Mouse (Mus musculus): ENCODE measurements around the gene Ms4a15. TPM values are rescaled to one million over a fixed set of nuclear protein-coding genes. Genes with fewer than 3 reads are reported as not detected.

The Ms4a15 gene
- polyA plus RNA-seq, 1 experiment from 2014 or later = not detected

GRCm38 (mm10) chr19:10937110-10937563 lies 55.9 kb downstream of the Ms4a15 start, which contains the start of gene Ptgdr2:
TSS of gene Ptgdr2 (plus strand) at chr19:10937160.
- Histone ChIP-seq H3K4me1 (peaks cover 10% of the 10 kb centered on the region; the same call in 1 of the 2 replicates), H3K36me3 (peaks cover 6% of the 10 kb centered on the region), H3K4me3 (no peak within 1 kb of the TSS), H3K9me3 (no peaks in the 10 kb centered on the region), H3K4me2 (replicated peaks) (no peak within 1 kb of the TSS), H3K27ac (no peak within 1 kb of the TSS), H3K27me3 (replicated peaks) (no peaks in the 10 kb centered on the region), H3K9ac (no peak within 1 kb of the TSS)
- 64% methylated on average over 5 of the region's 5 CpGs for WGBS
- no peak for ATAC-seq (ENCODE audit: low FRiP score, low read depth)

DNA sequence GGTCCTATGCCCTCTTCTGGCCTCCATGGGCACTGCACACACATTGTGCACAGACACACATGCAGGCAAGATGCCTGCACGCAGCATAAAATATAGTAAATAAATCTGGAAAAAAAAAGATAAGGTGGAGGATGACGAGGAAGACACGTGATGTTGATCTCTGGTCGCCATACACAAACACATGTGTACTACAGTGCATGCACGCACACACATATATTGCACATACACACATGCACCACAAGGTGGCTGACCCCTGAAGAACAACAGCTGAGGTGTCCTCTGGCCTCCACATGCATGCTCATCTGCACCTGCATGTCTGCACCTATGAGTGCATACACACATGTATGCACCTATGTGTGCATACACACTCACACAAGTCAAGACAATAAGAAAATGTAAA lies 57.0 kb downstream of the Ms4a15 start:
- WGBS = 87% methylated on average over 5 of the region's 5 CpGs
- no peak overlapping the region for H3K4me2 ChIP-seq (replicated peaks)
- H3K27ac ChIP-seq = no peak overlapping the region
- no peaks in the 10 kb centered on the region for H3K27me3 ChIP-seq (replicated peaks)
- no peak overlapping the region for H3K4me3 ChIP-seq
- no peaks in the 10 kb centered on the region for H3K9me3 ChIP-seq
- H3K9ac ChIP-seq = no peak overlapping the region
- H3K36me3 ChIP-seq = no peaks in the 10 kb centered on the region
- peaks cover 6% of the 10 kb centered on the region; the same call in 1 of the 2 replicates for H3K4me1 ChIP-seq
- no peak for ATAC-seq (ENCODE audit: low FRiP score, low read depth)

- ATAC-seq (ENCODE audit: low FRiP score, low read depth) = no peak
- Histone ChIP-seq H3K9me3 (no peaks in the 10 kb centered on the region), H3K27me3 (replicated peaks) (no peaks in the 10 kb centered on the region), H3K9ac (no peak overlapping the region), H3K27ac (no peak overlapping the region), H3K4me2 (replicated peaks) (no peak overlapping the region), H3K36me3 (no peaks in the 10 kb centered on the region), H3K4me3 (no peak overlapping the region), H3K4me1 (no peaks in the 10 kb centered on the region)
- 46% methylated on average over 5 of the region's 5 CpGs for WGBS
Observed at GRCm38 (mm10) chr19:10935029-10935428, 58.0 kb downstream of the Ms4a15 start.

DNA sequence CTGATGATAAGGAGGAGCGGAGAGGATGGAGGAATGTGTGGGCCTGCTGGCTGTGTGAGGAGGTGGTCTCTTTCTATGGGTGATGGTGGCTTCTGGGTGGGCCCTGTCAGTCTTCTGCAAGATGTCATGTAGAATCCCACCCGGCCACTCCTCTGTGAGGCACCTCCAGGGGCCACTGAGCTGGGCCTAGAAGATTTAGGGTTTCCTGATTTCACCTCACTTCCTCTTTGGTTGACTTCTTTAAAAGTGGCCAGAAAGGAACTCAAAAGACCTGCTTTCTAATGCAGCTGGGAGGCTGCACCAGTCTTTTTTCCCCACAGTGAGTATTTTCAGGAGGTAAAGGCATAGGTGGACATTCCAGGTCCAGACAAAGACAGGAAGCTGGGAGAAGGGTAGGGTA lies 62.4 kb downstream of the Ms4a15 start:
- no peak overlapping the region for H3K4me2 ChIP-seq (replicated peaks)
- WGBS = 92% methylated on average over 2 of the region's 2 CpGs
- 0 out of 2 replicates have a peak, but pooled peaks cover 4% of the 10 kb centered on the region for H3K4me1 ChIP-seq
- no peak overlapping the region for H3K4me3 ChIP-seq
- no peaks in the 10 kb centered on the region for H3K36me3 ChIP-seq
- H3K9me3 ChIP-seq = no peaks in the 10 kb centered on the region
- H3K27me3 ChIP-seq (replicated peaks) = no peaks in the 10 kb centered on the region
- no peak for ATAC-seq (ENCODE audit: low FRiP score, low read depth)
- H3K9ac ChIP-seq = no peak overlapping the region
- no peak overlapping the region for H3K27ac ChIP-seq

Other genes starting within 250 kb of the Ms4a15 start
- 0.06 TPM in 1 of 2 replicates, not detected in the other for gene Cd6, start 163.2 kb downstream of the Ms4a15 start, polyA plus RNA-seq (2016; fragmentation: Nextera tagmentation; extraction: Ambion mirVana)
- 0.20 and 0.46 TPM in 2 replicates for gene Slc15a3, start 153.5 kb downstream of the Ms4a15 start, polyA plus RNA-seq (2016; fragmentation: Nextera tagmentation; extraction: Ambion mirVana)
- gene Tmem132a, start 123.3 kb downstream of the Ms4a15 start, polyA plus RNA-seq (2016; fragmentation: Nextera tagmentation; extraction: Ambion mirVana) = 151 and 157 TPM in 2 replicates
- 38.7 and 39.1 TPM in 2 replicates for gene Tmem109, start 111.2 kb downstream of the Ms4a15 start, polyA plus RNA-seq (2016; fragmentation: Nextera tagmentation; extraction: Ambion mirVana)
- 39.0 and 44.8 TPM in 2 replicates for gene Prpf19, start 98.0 kb downstream of the Ms4a15 start, polyA plus RNA-seq (2016; fragmentation: Nextera tagmentation; extraction: Ambion mirVana)
- 0.10 TPM in 1 of 2 replicates, not detected in the other for gene Zp1, start 72.6 kb downstream of the Ms4a15 start, polyA plus RNA-seq (2016; fragmentation: Nextera tagmentation; extraction: Ambion mirVana)
- 0.19 TPM in 1 of 2 replicates, not detected in the other for gene Ptgdr2, start 56.1 kb downstream of the Ms4a15 start, polyA plus RNA-seq (2016; fragmentation: Nextera tagmentation; extraction: Ambion mirVana)
- gene Ccdc86, start 44.0 kb downstream of the Ms4a15 start, polyA plus RNA-seq (2016; fragmentation: Nextera tagmentation; extraction: Ambion mirVana) = 20.4 and 21.5 TPM in 2 replicates
- gene Ms4a10, start 18.6 kb downstream of the Ms4a15 start, polyA plus RNA-seq (2016; fragmentation: Nextera tagmentation; extraction: Ambion mirVana) = not detected in 2 replicates
- gene Ms4a18, start 24.8 kb upstream of the Ms4a15 start, polyA plus RNA-seq (2016; fragmentation: Nextera tagmentation; extraction: Ambion mirVana) = not detected in 2 replicates
- gene Ms4a8a, start 87.9 kb upstream of the Ms4a15 start, polyA plus RNA-seq (2016; fragmentation: Nextera tagmentation; extraction: Ambion mirVana) = not detected in 2 replicates
- gene 1700017D01Rik, start 137.6 kb upstream of the Ms4a15 start, polyA plus RNA-seq (2016; fragmentation: Nextera tagmentation; extraction: Ambion mirVana) = not detected in 2 replicates
- not detected in 2 replicates for gene 1700025F22Rik, start 172.1 kb upstream of the Ms4a15 start, polyA plus RNA-seq (2016; fragmentation: Nextera tagmentation; extraction: Ambion mirVana)
- gene Ms4a13, start 203.5 kb upstream of the Ms4a15 start, polyA plus RNA-seq (2016; fragmentation: Nextera tagmentation; extraction: Ambion mirVana) = not detected in 2 replicates
- gene Ms4a12, start 239.2 kb upstream of the Ms4a15 start, polyA plus RNA-seq (2016; fragmentation: Nextera tagmentation; extraction: Ambion mirVana) = not detected in 2 replicates